Mouse (Mus musculus) liver, embryonic 14.5 days (tissue): ENCODE measurements at regions not wholly inside any gene's neighbourhood (a gene's known extent, or its start where the extent isn't known, plus 50 kb on each side); places are given as distances from the start of the nearest gene placed in this dataset.

ENCODE experiments used
- ATAC-seq: fragments of 200-750 bp; cut with Nextera tagmentation; 2 replicates; pipeline ENCODE4 v1.8.0; 2017; ENCODE audit warnings: moderate number of reproducible peaks, mild to moderate bottlenecking, moderate library complexity; ENCODE audit not compliant: insufficient read depth
- DNase-seq, 3 experiments: peaks; one replicate each; pipeline ENCODE4 v3.0.0-alpha.2; 2012 to 2013; ENCODE audit warnings: low read depth in 3 of 3, low spot score in 3 of 3
- H3K27ac ChIP-seq: fragments of 300-500 bp; sonication (generic); 2 replicates; pipeline ENCODE4 v1.5.1; 2014; ENCODE audit warnings: moderate library complexity, mild to moderate bottlenecking, control low read depth, inconsistent platforms
- H3K27me3 ChIP-seq: fragments of 300-500 bp; sonication (generic); 2 replicates; pipeline ENCODE4 v1.6.1; 2014; ENCODE audit warnings: mild to moderate bottlenecking, low read length, moderate library complexity; ENCODE audit not compliant: control insufficient read depth, insufficient read depth
- H3K36me3 ChIP-seq: fragments of 300-500 bp; sonication (generic); replicated peaks from 2 replicates; pipeline ENCODE4 v1.6.1; 2014; ENCODE audit warnings: low read depth; ENCODE audit not compliant: control insufficient read depth, insufficient read depth
- H3K4me1 ChIP-seq, 2 experiments: fragments of 200-500 bp in 1 of 2; fragments of 300-500 bp in 1 of 2; sonication (generic) in 1 of 2; replicated peaks; 2 replicates each; pipeline ENCODE4 v1.6.1; 2012 to 2014; ENCODE audit warnings: antibody characterized with exemption in 1 of 2, inconsistent platforms in 1 of 2, low read length in 1 of 2; ENCODE audit not compliant: control insufficient read depth in 2 of 2, insufficient read depth in 2 of 2
- H3K4me2 ChIP-seq: fragments of 300-500 bp; sonication (generic); 2 replicates; pipeline ENCODE4 v1.6.1; 2014; ENCODE audit warnings: low read depth, mild to moderate bottlenecking, control low read depth, moderate library complexity
- H3K4me3 ChIP-seq, 2 experiments: fragments of 200-500 bp in 1 of 2; fragments of 300-500 bp in 1 of 2; sonication (generic) in 1 of 2; 2 replicates each; pipeline ENCODE4 v1.5.1; 2012 to 2014; ENCODE audit warnings: low read depth in 2 of 2, low read length in 2 of 2, mild to moderate bottlenecking in 2 of 2, control low read depth in 1 of 2, inconsistent platforms in 1 of 2, moderate library complexity in 1 of 2; ENCODE audit not compliant: insufficient read depth in 1 of 2
- H3K9ac ChIP-seq: fragments of 300-500 bp; sonication (generic); replicated peaks from 2 replicates; pipeline ENCODE4 v1.6.1; 2014; ENCODE audit warnings: mild to moderate bottlenecking, control low read depth, moderate library complexity
- H3K9me3 ChIP-seq: fragments of 300-500 bp; sonication (generic); 2 replicates; pipeline ENCODE4 v1.6.1; 2016; ENCODE audit warnings: low read length, mixed read lengths; ENCODE audit not compliant: control insufficient read depth
- CTCF ChIP-seq: IDR thresholded peaks from 2 replicates; pipeline ENCODE4 v1.5.1; 2016; ENCODE audit warnings: antibody characterized with exemption, low read depth, control low read depth
- EP300 ChIP-seq: IDR thresholded peaks from 2 replicates; pipeline ENCODE4 v1.6.1; 2016; ENCODE audit warnings: antibody characterized with exemption, low read depth
- WGBS: fragments of 180-500 bp; shearing (Covaris S2); extraction: QIAGEN DNeasy Blood & Tissue Kit; methylation state at CpG from one replicate; pipeline ENCODE4 v1.1.7; 2014; ENCODE audit not compliant: insufficient replicate concordance; 5-methylcytosine and 5-hydroxymethylcytosine counted together

DNA sequence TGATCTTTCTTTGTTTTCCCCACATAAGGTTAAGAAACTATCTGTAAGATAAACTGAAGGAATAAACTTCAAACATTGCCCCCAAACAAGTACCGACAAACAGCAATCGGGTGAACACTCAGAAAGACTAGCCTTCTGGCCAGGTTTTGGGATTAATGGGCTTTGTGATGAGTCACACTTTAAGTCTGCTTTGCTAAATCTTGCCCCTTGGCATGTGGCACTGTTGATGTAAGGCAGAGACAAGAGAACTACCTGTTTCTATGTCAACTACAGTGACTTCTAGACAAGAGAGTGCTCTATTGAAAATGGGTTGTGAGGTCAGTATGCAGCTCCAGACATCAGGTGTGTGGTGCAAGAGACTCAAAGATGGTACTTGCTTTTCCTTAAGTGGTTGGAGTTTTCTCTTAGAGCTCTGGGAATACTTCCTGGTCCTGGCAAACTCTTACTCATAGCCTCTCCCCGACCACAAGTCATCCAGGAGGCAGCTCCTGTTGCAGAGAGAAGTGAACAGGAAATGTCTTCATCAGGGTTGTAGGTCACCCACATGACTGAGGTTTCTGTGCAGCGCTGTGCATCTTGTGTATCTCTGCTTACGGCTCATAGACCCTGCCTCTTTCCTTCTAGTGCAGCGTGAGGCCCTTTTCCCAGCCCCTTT is 198.9 kb downstream of the 1700064H15Rik start:
- TF ChIP-seq CTCF, result no peak
- no peak for TF ChIP-seq EP300
- DNase-seq (no peak), ATAC-seq (no peak)
- H3K27ac ChIP-seq, result no peak overlapping the region
- no peaks in the 10 kb centered on the region for H3K36me3 ChIP-seq
- no peak overlapping the region for H3K4me3 ChIP-seq
- H3K4me2 ChIP-seq, result no peak overlapping the region
- H3K4me1 ChIP-seq, result no peaks in the 10 kb centered on the region
- no peaks in the 10 kb centered on the region for H3K9me3 ChIP-seq
- H3K9ac ChIP-seq, result no peak overlapping the region
- 36% methylated on average over 6 of the region's 6 CpGs for WGBS
- no peaks in the 10 kb centered on the region for H3K27me3 ChIP-seq

- Histone ChIP-seq H3K4me3 (no peak overlapping the region), H3K27me3 (no peaks in the 10 kb centered on the region), H3K4me1 (no peaks in the 10 kb centered on the region), H3K9me3 (no peaks in the 10 kb centered on the region), H3K9ac (no peak overlapping the region), H3K36me3 (no peaks in the 10 kb centered on the region), H3K27ac (no peak overlapping the region), H3K4me2 (no peak overlapping the region)
- TF ChIP-seq EP300 (no peak), CTCF (no peak)
- no peak for DNase-seq
- no peak for ATAC-seq
Measured at GRCm38 (mm10) chr3:19429010-19429409, 199.5 kb downstream of the 1700064H15Rik start.

DNA sequence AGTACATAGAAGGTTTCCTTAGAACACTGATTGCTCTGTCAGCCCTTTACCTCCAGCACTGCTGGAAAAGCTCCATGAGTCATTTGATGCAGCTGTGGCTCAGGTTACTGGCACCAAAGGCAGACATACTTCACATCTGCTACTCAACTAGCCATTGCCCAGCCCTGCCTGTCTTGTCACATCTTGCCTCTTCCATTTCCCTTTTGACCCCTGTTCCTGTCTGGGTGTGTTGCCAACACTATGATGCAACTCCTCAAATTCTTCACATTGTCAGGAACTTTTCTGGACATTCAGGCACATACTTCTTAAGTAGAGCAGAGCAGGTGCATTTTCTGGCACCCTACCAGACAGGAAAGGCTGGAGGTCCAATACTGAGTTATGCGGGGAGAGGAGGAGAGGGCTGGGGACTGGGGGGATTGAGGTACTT is 202.3 kb downstream of the 1700064H15Rik start:
- TF ChIP-seq CTCF (no peak), EP300 (no peak)
- ATAC-seq, result no peak
- H3K27ac ChIP-seq, result no peak overlapping the region

DNA sequence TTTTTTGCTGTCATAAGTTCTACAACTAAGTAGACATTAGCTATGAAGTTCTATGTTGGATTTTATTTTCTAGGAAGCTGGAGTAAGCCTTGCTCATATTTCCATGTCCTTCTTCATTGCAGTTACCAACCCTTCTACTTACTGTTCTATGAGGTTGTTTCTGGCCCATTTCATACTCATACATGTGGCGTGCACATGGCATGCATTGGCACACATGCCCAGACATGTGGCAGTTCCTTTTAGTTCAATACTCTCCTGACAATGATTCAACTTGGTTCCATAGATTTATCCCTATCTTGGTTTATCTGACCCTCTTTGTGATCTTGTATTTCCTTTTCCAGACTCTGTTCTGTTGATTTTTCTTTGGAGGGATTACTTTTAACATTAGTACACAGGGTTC is 203.2 kb downstream of the 1700064H15Rik start:
- no peak overlapping the region for H3K27ac ChIP-seq
- ATAC-seq (no peak), DNase-seq (no peak)
- no peaks in the 10 kb centered on the region for H3K9me3 ChIP-seq
- H3K27me3 ChIP-seq, result no peaks in the 10 kb centered on the region
- H3K4me2 ChIP-seq, result no peak overlapping the region
- no peak overlapping the region for H3K4me3 ChIP-seq
- 56% methylated on average over 1 of the region's 1 CpGs for WGBS
- no peak overlapping the region for H3K9ac ChIP-seq
- H3K4me1 ChIP-seq, result no peaks in the 10 kb centered on the region
- H3K36me3 ChIP-seq, result no peaks in the 10 kb centered on the region
- TF ChIP-seq EP300 (no peak), CTCF (no peak)

More for the DNA sequence above, 202.3 kb downstream of the 1700064H15Rik start:
- Histone ChIP-seq H3K4me1 (no peaks in the 10 kb centered on the region), H3K36me3 (no peaks in the 10 kb centered on the region), H3K27me3 (no peaks in the 10 kb centered on the region), H3K4me3 (no peak overlapping the region), H3K9me3 (no peaks in the 10 kb centered on the region), H3K4me2 (no peak overlapping the region), H3K9ac (no peak overlapping the region)
- DNase-seq, result no peak
- WGBS, result 61% methylated on average over 1 of the region's 1 CpGs

- Histone ChIP-seq H3K36me3 (no peaks in the 10 kb centered on the region), H3K4me1 (no peaks in the 10 kb centered on the region), H3K27me3 (no peaks in the 10 kb centered on the region), H3K9me3 (no peaks in the 10 kb centered on the region), H3K27ac (no peak overlapping the region), H3K4me2 (no peak overlapping the region), H3K4me3 (no peak overlapping the region), H3K9ac (no peak overlapping the region)
- DNase-seq, result no peak
- ATAC-seq, result no peak
- no peak for TF ChIP-seq CTCF
- no peak for TF ChIP-seq EP300
Measured at GRCm38 (mm10) chr3:19424384-19424783, 204.1 kb downstream of the 1700064H15Rik start.
